8 mouse cellular contexts compared by ENCODE assay signal in the genomic region with DNA sequence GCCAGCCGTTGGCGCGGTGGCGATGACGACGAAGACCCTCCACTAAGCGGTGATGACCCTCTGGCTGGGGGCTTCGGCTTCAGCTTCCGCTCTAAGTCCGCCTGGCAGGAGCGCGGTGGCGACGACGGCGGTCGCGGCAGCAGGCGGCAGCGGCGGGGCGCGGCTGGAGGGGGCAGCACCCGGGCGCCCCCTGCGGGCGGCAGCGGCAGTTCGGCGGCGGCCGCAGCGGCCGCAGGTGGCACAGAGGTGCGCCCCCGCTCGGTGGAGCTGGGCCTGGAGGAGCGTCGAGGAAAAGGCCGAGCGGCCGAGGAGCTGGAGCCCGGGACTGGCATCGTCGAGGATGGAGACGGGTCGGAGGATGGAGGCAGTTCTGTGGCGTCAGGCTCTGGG. TPM values are rescaled to one million over a fixed set of nuclear protein-coding genes. Genes with fewer than 3 reads are reported as not detected.
DNase-seq lines count a peak whose midpoint lies in the region; ATAC-seq and TF ChIP-seq lines count a peak whose summit lies in the region.

No protein-coding gene starts in this region.

- H3K4me2 ChIP-seq in heart, embryonic 14.5 days (ENCODE audit: low read length), result peak overlapping the region; percentile 88
- H3K4me2 ChIP-seq in lung, postnatal 0 days (replicated peaks; ENCODE audit: low read depth, low read length), result peak overlapping the region; percentile 96

- H3K9me3 ChIP-seq in heart, embryonic 14.5 days (ENCODE audit: control insufficient read depth, low read length), result no peaks in the 10 kb centered on the region
- no peaks in the 10 kb centered on the region for H3K9me3 ChIP-seq in lung, postnatal 0 days (ENCODE audit: low read length)

- peak overlapping the region; percentile 29 to 89; a peak in 3 of 4 replicates for H3K27ac ChIP-seq in heart, embryonic 14.5 days (replicated peaks in 1 of 2; ENCODE audit: control insufficient read depth in 1 of 2, insufficient read depth in 1 of 2, low read depth in 2 of 2, low read length in 2 of 2)
- no peak overlapping the region for H3K27ac ChIP-seq in lung, postnatal 0 days (ENCODE audit: low read length)

- H3K27me3 ChIP-seq in heart, embryonic 14.5 days (ENCODE audit: control insufficient read depth, insufficient read depth, low read length), result peaks cover 40% of the 10 kb centered on the region
- H3K27me3 ChIP-seq in lung, postnatal 0 days (replicated peaks; ENCODE audit: insufficient read depth, low read length), result peaks cover 39% of the 10 kb centered on the region

- peak overlapping the region; percentile 57 to 72 for H3K4me3 ChIP-seq in heart, embryonic 14.5 days (ENCODE audit: control insufficient read depth in 1 of 2, insufficient read depth in 1 of 2, low read depth in 1 of 2, low read length in 2 of 2)
- H3K4me3 ChIP-seq in lung, postnatal 0 days (ENCODE audit: low read depth, low read length), result peak overlapping the region; percentile 54

- TF ChIP-seq EP300 in lung, postnatal 0 days (IDR thresholded peaks at IDR 0.05), result no peak

- H3K36me3 ChIP-seq in heart, embryonic 14.5 days (ENCODE audit: control insufficient read depth, insufficient read depth, low read length), result peaks cover 11% of the 10 kb centered on the region; the same call in 1 of the 2 replicates
- no peaks in the 10 kb centered on the region for H3K36me3 ChIP-seq in lung, postnatal 0 days (ENCODE audit: insufficient read depth, low read length)

- H3K4me1 ChIP-seq in heart, embryonic 14.5 days (ENCODE audit: control insufficient read depth in 2 of 2, insufficient read depth in 2 of 2, low read length in 2 of 2), result peaks cover 19 to 48% of the 10 kb centered on the region in 2 experiments
- H3K4me1 ChIP-seq in lung, postnatal 0 days (ENCODE audit: insufficient read depth, low read depth, low read length), result 0 out of 2 replicates have a peak, but pooled peaks cover 6% of the 10 kb centered on the region

- peak overlapping the region; percentile 90 for H3K9ac ChIP-seq in heart, embryonic 14.5 days (ENCODE audit: low read length)
- no peak overlapping the region for H3K9ac ChIP-seq in lung, postnatal 0 days (replicated peaks; ENCODE audit: low read depth)

- DNase-seq in right cerebral cortex, adult 18-20 months, result peak; percentile 46
- no peak for DNase-seq in right cerebral cortex, postnatal 36 days (ENCODE audit: low spot score in 2 of 2)
- DNase-seq in embryo, embryonic 9.5 days (ENCODE audit: extremely low spot score), result peak; percentile 61
- peak; percentile 73 for DNase-seq in kidney, postnatal 10 days
- peak; percentile 69 for DNase-seq in lung, postnatal 0 days (ENCODE audit: low spot score)
- peak; percentile 14 to 23 for DNase-seq in right cerebral cortex, adult 2 months (ENCODE audit: low spot score in 2 of 2)
- DNase-seq in MN1 (ENCODE audit: low spot score), result no peak

- WGBS in heart, embryonic 14.5 days, result 3% methylated on average over 43 of the region's 48 CpGs
- WGBS in lung, postnatal 0 days, result 6% methylated on average over 32 of the region's 48 CpGs

- ATAC-seq in heart, embryonic 14.5 days (ENCODE audit: insufficient number of reproducible peaks, insufficient read depth, low FRiP score, low read depth), result no peak
- ATAC-seq in lung, postnatal 0 days, result peak; percentile 21

- TF ChIP-seq CTCF in lung, postnatal 0 days (IDR thresholded peaks at IDR 0.05), result peak; percentile 69

RNA-seq across cellular contexts. Expression of gene Adcy5, which starts 1.6 kb away (rescaled TPM):
- polyA plus RNA-seq in heart, embryonic 14.5 days (2014; fragmentation: Nextera tagmentation; extraction: Ambion mirVana), result 11.4 and 12.2 TPM in 2 replicates
- polyA plus RNA-seq in lung, postnatal 0 days (2015; fragmentation: Nextera tagmentation; extraction: Ambion mirVana), result 0.48 and 0.63 TPM in 2 replicates

Comparison
In these comparisons a context has a peak if more than half of its experiments do, and no peak if none do; other contexts are left out.
1. DNase-seq: peak in right cerebral cortex, adult 18-20 months (single experiment), embryo, embryonic 9.5 days (single experiment), kidney, postnatal 10 days (single experiment), lung, postnatal 0 days (single experiment) and right cerebral cortex, adult 2 months (2 of 2); none in right cerebral cortex, postnatal 36 days (0 of 2) and MN1 (single experiment).